Mouse (Mus musculus): ENCODE data around the gene Lrmda.

DNA sequence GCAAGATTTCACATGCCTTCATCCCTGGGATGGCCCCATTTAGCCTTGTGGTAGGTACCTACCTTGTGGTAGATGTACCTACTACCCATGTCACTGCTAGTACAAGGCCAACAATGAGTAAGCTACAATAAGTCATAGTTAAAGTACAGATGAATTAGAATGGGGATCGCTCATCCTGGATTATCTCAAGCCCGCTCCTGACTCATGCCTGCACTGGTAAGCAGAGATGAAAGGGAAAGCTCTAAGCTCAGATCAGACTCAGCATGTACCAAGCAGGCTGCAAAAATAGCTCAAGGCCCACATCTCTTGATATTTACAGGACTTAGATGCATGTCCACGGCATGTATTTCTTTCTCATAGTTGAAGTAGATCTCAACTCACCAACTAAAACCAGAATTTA is 979.4 kb downstream of the Lrmda start:
- TF ChIP-seq CTCF (IDR thresholded peaks at IDR 0.05; ENCODE audit: low read depth) (no peak), EP300 (IDR thresholded peaks at IDR 0.05; ENCODE audit: low read depth) (no peak)

Data from heart, postnatal 0 days (tissue).